Comparison of ENCODE assay signal across 8 mouse cellular contexts in the genomic region with DNA sequence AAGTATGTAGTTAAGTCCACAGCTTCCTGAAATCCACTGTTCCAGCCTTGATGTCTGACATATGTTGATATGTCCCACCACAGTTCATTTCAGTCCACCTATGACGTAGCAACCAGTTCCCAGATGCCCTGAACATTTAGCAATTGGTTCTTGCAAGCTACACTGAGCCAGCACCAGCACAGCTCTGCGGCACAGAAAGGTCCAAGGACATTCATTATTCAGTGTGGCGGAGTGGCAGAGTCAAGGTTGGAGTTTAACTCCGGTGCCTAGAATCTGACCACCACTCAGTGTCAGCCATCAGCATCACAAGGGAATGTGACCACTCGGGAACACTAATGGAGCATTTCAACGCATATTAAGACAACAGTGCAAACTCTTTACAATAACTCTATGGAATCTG. TPM values are rescaled to one million over a fixed set of nuclear protein-coding genes. Genes with fewer than 3 reads are reported as not detected.
DNase-seq lines count a peak whose midpoint lies in the region; ATAC-seq and TF ChIP-seq lines count a peak whose summit lies in the region.

No protein-coding gene starts in this region.

- no peak for TF ChIP-seq CTCF in forebrain, postnatal 0 days (IDR thresholded peaks at IDR 0.05; ENCODE audit: low read depth)
- TF ChIP-seq CTCF in liver, postnatal 0 days (IDR thresholded peaks at IDR 0.05; ENCODE audit: low read depth), result no peak

- H3K9ac ChIP-seq in forebrain, postnatal 0 days, result no peak overlapping the region
- H3K9ac ChIP-seq in liver, postnatal 0 days (replicated peaks), result no peak overlapping the region

- 66% methylated on average over 6 of the region's 6 CpGs for WGBS in heart, embryonic 10.5 days
- WGBS in forebrain, postnatal 0 days, result 57% methylated on average over 6 of the region's 6 CpGs
- WGBS in liver, postnatal 0 days (ENCODE audit: insufficient replicate concordance), result 62% methylated on average over 6 of the region's 6 CpGs

- no peak for ATAC-seq in forebrain, postnatal 0 days
- no peak for ATAC-seq in liver, postnatal 0 days
- no peak for ATAC-seq in monocyte, adult 5-6 weeks (replicated peaks; ENCODE audit: insufficient number of reproducible peaks, low FRiP score, low TSS enrichment, poor library complexity, severe bottlenecking)

- H3K27ac ChIP-seq in heart, embryonic 10.5 days, result no peak overlapping the region
- no peak overlapping the region for H3K27ac ChIP-seq in forebrain, postnatal 0 days (ENCODE audit: low read depth, low read length)
- H3K27ac ChIP-seq in liver, postnatal 0 days (ENCODE audit: low read depth), result no peak overlapping the region

- H3K36me3 ChIP-seq in heart, embryonic 10.5 days, result no peaks in the 10 kb centered on the region
- H3K36me3 ChIP-seq in forebrain, postnatal 0 days (ENCODE audit: insufficient read depth), result no peaks in the 10 kb centered on the region
- H3K36me3 ChIP-seq in liver, postnatal 0 days (replicated peaks; ENCODE audit: insufficient read depth, low read length), result no peaks in the 10 kb centered on the region

- no peak for TF ChIP-seq EP300 in liver, postnatal 0 days (IDR thresholded peaks at IDR 0.05; ENCODE audit: low read depth)

- peaks cover 65% of the 10 kb centered on the region for H3K27me3 ChIP-seq in heart, embryonic 10.5 days (ENCODE audit: insufficient read depth, poor library complexity, severe bottlenecking)
- H3K27me3 ChIP-seq in forebrain, postnatal 0 days (ENCODE audit: insufficient read depth, low read length), result peaks cover 40% of the 10 kb centered on the region
- H3K27me3 ChIP-seq in liver, postnatal 0 days (ENCODE audit: insufficient read depth, low read length), result peaks cover 49% of the 10 kb centered on the region

- no peak for DNase-seq in heart, embryonic 10.5 days (ENCODE audit: low spot score)
- DNase-seq in heart, adult 11 months, result no peak
- peak; percentile 18 for DNase-seq in ES-CJ7 (ENCODE audit: low read depth, low spot score)
- no peak for DNase-seq in forebrain, postnatal 0 days
- DNase-seq in liver, postnatal 0 days, result no peak
- DNase-seq in layer of hippocampus, adult 18-20 months (ENCODE audit: low spot score in 2 of 2), result no peak
- DNase-seq in heart, adult 18-20 months, result no peak

- peaks cover 55% of the 10 kb centered on the region for H3K4me1 ChIP-seq in heart, embryonic 10.5 days
- 0 out of 2 replicates have a peak, but pooled peaks cover 3% of the 10 kb centered on the region for H3K4me1 ChIP-seq in forebrain, postnatal 0 days (ENCODE audit: insufficient read depth)
- peaks cover 34% of the 10 kb centered on the region for H3K4me1 ChIP-seq in liver, postnatal 0 days (ENCODE audit: insufficient read depth)

- peak overlapping the region; percentile 88; the same call in 1 of the 2 replicates for H3K4me3 ChIP-seq in heart, embryonic 10.5 days
- H3K4me3 ChIP-seq in forebrain, postnatal 0 days (ENCODE audit: low read depth, low read length), result peak overlapping the region; percentile 70
- peak overlapping the region; percentile 79 for H3K4me3 ChIP-seq in liver, postnatal 0 days (ENCODE audit: low read depth, low read length)

- no peaks in the 10 kb centered on the region for H3K9me3 ChIP-seq in heart, embryonic 10.5 days
- no peaks in the 10 kb centered on the region for H3K9me3 ChIP-seq in forebrain, postnatal 0 days (ENCODE audit: low read length)
- H3K9me3 ChIP-seq in liver, postnatal 0 days (ENCODE audit: low read length), result no peaks in the 10 kb centered on the region

- H3K4me2 ChIP-seq in forebrain, postnatal 0 days (ENCODE audit: low read depth), result peak overlapping the region; percentile 94; the same call in 1 of the 2 replicates
- H3K4me2 ChIP-seq in liver, postnatal 0 days (ENCODE audit: low read depth, low read length), result peak overlapping the region; percentile 100

RNA-seq across cellular contexts. Expression of gene Rgs10, which starts 1.9 kb away (rescaled TPM):
- 16.4 and 19.3 TPM in 2 replicates for polyA plus RNA-seq in heart, embryonic 10.5 days (2016; fragmentation: Nextera tagmentation; extraction: Ambion mirVana)
- 53.2 and 54.5 TPM in 2 replicates for total RNA-seq in forebrain, postnatal 0 days (2014; rRNA removed)
- 51.7 and 64.2 TPM in 2 replicates for polyA plus RNA-seq in forebrain, postnatal 0 days (2015; fragmentation: Nextera tagmentation; extraction: Ambion mirVana)
- 31.7 and 32.3 TPM in 2 replicates for polyA plus RNA-seq in liver, postnatal 0 days (2015; fragmentation: Nextera tagmentation; extraction: Ambion mirVana)
- total RNA-seq in monocyte, adult 5-6 weeks (2017), result 46.9 to 71.7 TPM (median 48.9 TPM) in 3 replicates
- 10 to 100 TPM; 42.3 to 45.3 TPM for total RNA-seq in layer of hippocampus, adult 18-20 months (2021)
- total RNA-seq in heart, adult 18-20 months (2021), result 10 to 100 TPM; 10.8 to 13.4 TPM

RNA-seq across cellular contexts. Expression of gene Tial1, which starts 44.9 kb away (rescaled TPM):
- 16.3 and 19.9 TPM in 2 replicates for polyA plus RNA-seq in heart, embryonic 10.5 days (2016; fragmentation: Nextera tagmentation; extraction: Ambion mirVana)
- total RNA-seq in forebrain, postnatal 0 days (2014; rRNA removed), result 60.9 and 76.7 TPM in 2 replicates
- 17.3 and 22.5 TPM in 2 replicates for polyA plus RNA-seq in forebrain, postnatal 0 days (2015; fragmentation: Nextera tagmentation; extraction: Ambion mirVana)
- 10.2 and 11.5 TPM in 2 replicates for polyA plus RNA-seq in liver, postnatal 0 days (2015; fragmentation: Nextera tagmentation; extraction: Ambion mirVana)
- total RNA-seq in monocyte, adult 5-6 weeks (2017), result 63.4 to 120 TPM (median 63.6 TPM) in 3 replicates
- 100 to 1,000 TPM in 1 of 2 experiments, 10 to 100 TPM in 1; 98.2 to 110 TPM for total RNA-seq in layer of hippocampus, adult 18-20 months (2021)
- 10 to 100 TPM; 40.1 to 43.4 TPM for total RNA-seq in heart, adult 18-20 months (2021)
